Mouse (Mus musculus) kidney, adult 2 months (tissue): Measurements from ENCODE around the gene Pprc1. TPM values are rescaled to one million over a fixed set of nuclear protein-coding genes. Genes with fewer than 3 reads are reported as not detected.

Source experiments
- DNase-seq: peaks from one replicate; pipeline ENCODE4 v3.0.0; 2021
- H3K27ac ChIP-seq: fragments of 200-500 bp; 2 replicates; pipeline ENCODE4 v1.5.1; 2012; ENCODE audit warnings: low read depth, low read length, control low read depth, inconsistent platforms; ENCODE audit not compliant: insufficient read depth
- H3K27me3 ChIP-seq: fragments of 200-500 bp; replicated peaks from 2 replicates; pipeline ENCODE4 v1.6.1; 2012; ENCODE audit warnings: mild to moderate bottlenecking, moderate library complexity, low read length, inconsistent platforms; ENCODE audit not compliant: control insufficient read depth, insufficient read depth
- H3K36me3 ChIP-seq: fragments of 200-500 bp; 2 replicates; pipeline ENCODE4 v1.6.1; 2012; ENCODE audit warnings: mild to moderate bottlenecking, moderate library complexity, low read length, inconsistent platforms; ENCODE audit not compliant: control insufficient read depth, insufficient read depth
- H3K4me1 ChIP-seq: fragments of 200-500 bp; 2 replicates; pipeline ENCODE4 v1.6.1; 2011; ENCODE audit warnings: low read length; ENCODE audit not compliant: control insufficient read depth, insufficient read depth
- H3K4me3 ChIP-seq: fragments of 200-500 bp; 2 replicates; pipeline ENCODE4 v1.5.1; 2011; ENCODE audit warnings: mild to moderate bottlenecking, low read depth, low read length, control low read depth; ENCODE audit not compliant: insufficient read depth
- CTCF ChIP-seq: fragments of 200-500 bp; conservative IDR thresholded peaks from 2 replicates; pipeline ENCODE4 v1.5.1; 2011; ENCODE audit warnings: low read depth, mild to moderate bottlenecking, control low read depth, low read length, moderate library complexity, mixed read lengths; ENCODE audit not compliant: insufficient read depth, insufficient read length
- POLR2A ChIP-seq: fragments of 200-500 bp; IDR thresholded peaks from one replicate; pipeline ENCODE4 v1.6.1; 2011; ENCODE audit warnings: low read depth, low read length, control low read depth
- WGBS: fragments of 180-500 bp; shearing (Covaris S2); methylation state at CpG from one replicate; pipeline ENCODE4 v1.1.7; 2018; 5-methylcytosine and 5-hydroxymethylcytosine counted together
- polyA plus RNA-seq: library from polyadenylated mRNA; depleted of rRNA; stranded (reverse); fragments of >200 nt; gene quantifications from 2 replicates; pipeline ENCODE4 v1.2.3, GENCODE M21; 2012

Gene Pprc1
- polyA plus RNA-seq, 1 experiment: 10.8 TPM

DNA sequence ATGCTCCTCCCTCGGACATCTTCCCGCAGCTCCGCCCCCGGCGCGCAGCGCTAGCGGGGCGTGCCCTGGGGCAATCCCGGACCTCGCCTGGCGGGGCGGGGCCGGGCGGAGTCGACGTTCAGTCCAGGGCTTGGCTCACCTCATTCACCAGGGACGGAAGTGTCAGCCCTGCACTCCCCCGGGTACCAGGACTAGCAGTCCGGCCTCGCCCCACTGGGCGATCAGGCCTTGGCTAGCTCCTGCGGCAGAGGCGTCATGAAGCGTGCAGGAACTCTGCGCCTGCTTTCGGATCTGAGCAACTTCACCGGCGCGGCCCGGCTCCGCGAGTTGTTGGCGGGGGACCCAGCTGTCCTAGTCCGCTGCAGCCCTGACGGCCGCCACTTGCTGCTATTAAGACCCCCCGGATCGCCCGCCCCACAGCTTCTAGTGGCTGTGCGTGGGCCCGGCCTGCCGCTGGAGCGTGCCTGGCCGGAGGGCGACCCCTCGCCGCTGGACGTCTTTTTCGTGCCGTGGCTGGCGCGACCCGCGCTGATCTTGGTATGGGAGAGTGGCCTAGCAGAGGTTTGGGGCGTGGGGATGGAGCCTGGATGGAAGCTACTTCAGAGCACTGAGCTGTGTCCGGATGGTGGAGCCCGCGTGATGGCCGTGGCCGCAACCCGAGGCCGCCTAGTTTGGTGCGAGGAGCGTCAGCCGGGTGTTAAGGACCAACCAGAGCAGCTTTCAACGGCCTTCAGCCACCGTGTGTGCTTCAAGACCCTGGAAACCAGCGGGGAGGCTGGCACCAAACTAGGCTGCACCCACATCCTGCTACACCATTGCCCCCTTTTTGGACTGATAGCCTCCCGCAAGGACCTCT is 41.1 kb upstream of the Pprc1 start, which contains the start of gene Hps6:
Gene Hps6 (plus strand): TSS at position 138 of the 856 bp plus-strand sequence.
- 2% methylated on average over 70 of the region's 70 CpGs for WGBS
- TF ChIP-seq POLR2A (peak; percentile 90), CTCF (no peak)
- H3K4me1 ChIP-seq: peaks cover 7% of the 10 kb centered on the region; the same call in 1 of the 2 replicates
- no peaks in the 10 kb centered on the region for H3K36me3 ChIP-seq
- peak within 1 kb of the TSS; percentile 41; the same call in 1 of the 2 replicates for H3K27ac ChIP-seq
- H3K27me3 ChIP-seq: no peaks in the 10 kb centered on the region
- H3K4me3 ChIP-seq: peak within 1 kb of the TSS; percentile 72
- peak; percentile 96 for DNase-seq

DNA sequence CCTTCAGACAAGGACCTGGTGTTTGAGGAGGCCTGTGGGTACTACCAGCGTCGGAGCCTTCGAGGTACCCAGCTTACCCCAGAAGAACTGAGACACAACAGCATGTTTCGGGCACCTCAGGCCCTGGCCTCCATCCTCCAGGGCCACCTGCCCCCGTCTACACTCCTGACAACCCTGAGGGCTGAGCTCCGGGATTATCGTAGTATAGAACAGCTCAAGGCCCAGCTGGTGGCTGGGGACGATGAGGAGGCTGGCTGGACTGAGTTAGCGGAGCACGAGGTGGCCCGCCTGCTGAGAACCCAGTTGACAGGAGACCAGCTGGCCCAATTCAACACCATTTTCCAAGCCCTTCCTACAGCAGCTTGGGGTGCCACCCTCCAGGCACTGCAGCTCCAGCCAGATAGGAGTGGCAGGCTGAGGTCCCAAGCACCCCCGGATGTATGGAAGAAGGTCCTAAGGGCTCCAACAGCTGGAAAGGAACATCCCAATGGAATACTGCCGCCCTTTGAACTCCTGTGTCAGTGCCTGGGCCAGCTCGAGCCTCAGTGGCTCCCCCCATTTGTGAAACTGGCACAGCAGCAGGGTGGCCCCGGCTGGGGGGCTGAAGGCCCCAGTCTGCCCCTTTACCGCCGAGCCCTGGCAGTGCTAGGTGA is 39.7 kb upstream of the Pprc1 start:
- H3K27ac ChIP-seq: no peak overlapping the region
- peaks cover 4% of the 10 kb centered on the region; the same call in 1 of the 2 replicates for H3K4me1 ChIP-seq
- 84% methylated on average over 17 of the region's 17 CpGs for WGBS
- no peak overlapping the region for H3K4me3 ChIP-seq
- no peaks in the 10 kb centered on the region for H3K36me3 ChIP-seq
- H3K27me3 ChIP-seq: no peaks in the 10 kb centered on the region
- DNase-seq: no peak
- no peak for TF ChIP-seq CTCF
- no peak for TF ChIP-seq POLR2A

DNA sequence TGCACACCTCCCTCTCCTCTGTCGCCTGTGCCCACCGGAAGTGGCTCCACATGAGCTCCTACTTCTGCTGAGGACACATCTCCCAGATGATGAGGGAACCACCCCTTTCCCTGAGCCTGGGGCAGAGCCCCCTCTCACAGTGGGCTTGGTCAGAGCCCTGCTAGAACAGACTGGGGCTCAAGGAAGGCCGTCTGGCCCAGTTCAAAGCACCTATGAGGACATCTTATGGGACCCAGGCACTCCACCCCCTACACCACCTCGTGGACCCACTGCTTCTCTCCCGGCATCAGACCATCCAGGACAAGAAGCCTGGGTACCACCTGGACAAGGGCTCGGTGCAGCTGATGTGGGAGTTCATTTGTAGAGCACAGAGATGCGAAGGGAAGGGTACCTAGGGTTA is 39.0 kb upstream of the Pprc1 start:
- no peak for DNase-seq
- Histone ChIP-seq H3K27ac (no peak overlapping the region), H3K4me3 (no peak overlapping the region), H3K4me1 (peaks cover 4% of the 10 kb centered on the region; the same call in 1 of the 2 replicates), H3K36me3 (no peaks in the 10 kb centered on the region), H3K27me3 (no peaks in the 10 kb centered on the region)
- TF ChIP-seq CTCF (no peak), POLR2A (no peak)
- 90% methylated on average over 7 of the region's 7 CpGs for WGBS

DNA sequence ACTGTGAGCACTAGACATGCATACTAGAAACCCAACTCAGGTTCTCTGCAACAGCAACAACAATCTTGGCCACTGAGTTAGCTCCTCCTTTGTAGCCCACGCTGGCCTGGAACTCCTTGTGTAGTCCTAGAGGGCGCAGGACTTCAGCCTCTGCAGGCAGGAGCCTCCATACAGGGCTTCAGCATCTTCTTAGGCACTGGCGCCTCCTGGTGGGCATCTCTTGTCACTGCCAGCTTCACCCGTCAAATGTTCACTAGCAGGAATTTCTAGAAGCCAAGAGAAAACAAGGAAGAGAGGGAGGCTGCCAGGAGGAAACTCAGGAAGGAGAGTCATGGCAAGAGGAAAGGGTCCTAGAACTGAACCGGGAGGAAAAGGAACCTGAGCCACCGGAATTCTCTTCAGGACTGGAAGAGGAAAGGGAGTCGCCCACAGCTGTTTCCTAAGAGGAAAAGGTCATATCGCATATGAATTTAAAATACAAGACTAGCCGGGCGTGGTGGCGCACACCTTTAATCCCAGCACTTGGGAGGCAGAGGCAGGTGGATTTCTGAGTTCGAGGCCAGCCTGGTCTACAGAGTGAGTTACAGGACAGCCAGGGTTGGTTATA is 30.0 kb upstream of the Pprc1 start:
- no peaks in the 10 kb centered on the region for H3K27me3 ChIP-seq
- TF ChIP-seq POLR2A (no peak), CTCF (peak; percentile 99)
- peak; percentile 96 for DNase-seq
- H3K27ac ChIP-seq: no peak overlapping the region
- H3K4me3 ChIP-seq: no peak overlapping the region
- WGBS: 29% methylated on average over 12 of the region's 12 CpGs
- no peaks in the 10 kb centered on the region for H3K4me1 ChIP-seq
- H3K36me3 ChIP-seq: no peaks in the 10 kb centered on the region

DNA sequence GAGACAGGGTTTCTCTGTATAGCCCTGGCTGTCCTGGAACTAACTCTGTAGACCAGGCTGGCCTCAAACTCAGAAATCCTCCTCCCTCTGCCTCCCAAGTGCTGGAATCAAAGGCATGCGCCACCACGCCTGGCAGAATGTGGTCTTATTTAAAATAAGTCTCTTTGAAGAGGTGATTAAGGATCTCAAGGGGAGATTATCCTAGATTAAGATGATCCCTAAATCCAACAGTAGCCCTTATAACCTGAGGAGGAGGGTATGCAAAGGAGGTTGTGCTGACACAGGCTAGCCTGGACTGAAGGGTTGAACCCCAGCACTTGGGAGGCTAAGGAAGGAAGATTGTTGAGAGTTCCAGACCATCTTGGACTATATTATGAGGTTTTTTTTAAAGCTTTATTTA is 28.7 kb upstream of the Pprc1 start:
- H3K4me3 ChIP-seq: no peak overlapping the region
- H3K27me3 ChIP-seq: no peaks in the 10 kb centered on the region
- H3K27ac ChIP-seq: no peak overlapping the region
- no peaks in the 10 kb centered on the region for H3K4me1 ChIP-seq
- no peaks in the 10 kb centered on the region for H3K36me3 ChIP-seq
- TF ChIP-seq CTCF (no peak), POLR2A (no peak)
- DNase-seq: no peak
- 97% methylated on average over 2 of the region's 2 CpGs for WGBS

DNA sequence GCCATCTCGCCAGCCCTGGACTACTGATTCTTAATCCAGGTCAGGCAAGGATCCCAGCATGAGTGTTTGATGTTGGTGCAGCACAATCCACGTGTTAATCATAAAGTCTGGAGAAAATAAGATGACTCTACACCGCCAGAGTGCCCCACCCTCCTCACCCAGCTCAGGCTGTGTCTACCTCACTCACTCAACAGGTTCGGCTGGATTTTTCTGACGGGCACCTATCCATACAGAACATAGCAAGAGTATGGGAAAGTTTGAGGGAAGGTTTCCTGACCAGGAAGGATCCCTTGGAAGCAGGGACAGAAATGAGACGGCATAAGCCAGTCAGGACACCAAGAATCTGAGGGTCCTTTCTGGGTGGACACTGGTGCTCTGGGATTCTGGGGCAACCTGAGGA is 19.7 kb upstream of the Pprc1 start:
- peak overlapping the region; percentile 52; the same call in 1 of the 2 replicates for H3K27ac ChIP-seq
- 51% methylated on average over 6 of the region's 6 CpGs for WGBS
- no peak for TF ChIP-seq POLR2A
- no peak for TF ChIP-seq CTCF
- no peaks in the 10 kb centered on the region for H3K27me3 ChIP-seq
- DNase-seq: no peak
- H3K4me1 ChIP-seq: no peaks in the 10 kb centered on the region
- H3K4me3 ChIP-seq: no peak overlapping the region
- H3K36me3 ChIP-seq: no peaks in the 10 kb centered on the region

DNA sequence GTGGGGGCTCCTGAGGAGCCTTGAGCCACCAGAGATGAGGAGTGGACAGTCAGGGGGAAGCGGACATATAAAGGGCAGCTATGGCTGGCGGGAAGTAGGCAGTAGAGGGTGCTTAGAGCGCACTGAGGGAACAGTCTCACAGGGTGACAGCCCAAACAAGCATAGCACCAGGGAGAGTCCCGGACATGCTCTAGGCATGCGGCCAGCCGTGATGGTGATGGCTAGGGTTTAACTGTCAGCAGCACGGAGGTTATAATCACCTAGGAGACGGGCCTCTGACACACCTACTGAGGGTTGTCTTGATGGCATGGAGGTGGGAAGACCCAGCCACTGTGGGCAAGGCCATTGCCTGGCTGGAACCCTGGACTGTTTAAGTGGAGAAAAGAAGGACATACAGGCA is 18.1 kb upstream of the Pprc1 start:
- WGBS: 40% methylated on average over 8 of the region's 8 CpGs
- no peaks in the 10 kb centered on the region for H3K4me1 ChIP-seq
- H3K36me3 ChIP-seq: no peaks in the 10 kb centered on the region
- DNase-seq: no peak
- H3K4me3 ChIP-seq: no peak overlapping the region
- H3K27ac ChIP-seq: no peak overlapping the region
- no peaks in the 10 kb centered on the region for H3K27me3 ChIP-seq
- TF ChIP-seq POLR2A (no peak), CTCF (no peak)
